Mouse (Mus musculus) ES-E14 (cell line): ENCODE results near the gene Safb2.

ENCODE experiments used
- CHD2 ChIP-seq: IDR thresholded peaks from 2 replicates; pipeline ENCODE4 v1.6.1; 2014; ENCODE audit warnings: mild to moderate bottlenecking, low read depth, low read length, inconsistent platforms
- HCFC1 ChIP-seq: IDR thresholded peaks from 2 replicates; pipeline ENCODE4 v1.6.1; 2012; ENCODE audit warnings: low read length, inconsistent platforms, borderline replicate concordance; ENCODE audit not compliant: insufficient read depth
- MAFK ChIP-seq: IDR thresholded peaks from 2 replicates; pipeline ENCODE4 v1.6.1; 2014; ENCODE audit warnings: mild to moderate bottlenecking, low read depth, low read length, inconsistent platforms; ENCODE audit not compliant: insufficient read depth
- ZC3H11A ChIP-seq: IDR thresholded peaks from 2 replicates; pipeline ENCODE4 v1.6.1; 2012; ENCODE audit warnings: low read depth, mild to moderate bottlenecking, inconsistent platforms, low read length, borderline replicate concordance

DNA sequence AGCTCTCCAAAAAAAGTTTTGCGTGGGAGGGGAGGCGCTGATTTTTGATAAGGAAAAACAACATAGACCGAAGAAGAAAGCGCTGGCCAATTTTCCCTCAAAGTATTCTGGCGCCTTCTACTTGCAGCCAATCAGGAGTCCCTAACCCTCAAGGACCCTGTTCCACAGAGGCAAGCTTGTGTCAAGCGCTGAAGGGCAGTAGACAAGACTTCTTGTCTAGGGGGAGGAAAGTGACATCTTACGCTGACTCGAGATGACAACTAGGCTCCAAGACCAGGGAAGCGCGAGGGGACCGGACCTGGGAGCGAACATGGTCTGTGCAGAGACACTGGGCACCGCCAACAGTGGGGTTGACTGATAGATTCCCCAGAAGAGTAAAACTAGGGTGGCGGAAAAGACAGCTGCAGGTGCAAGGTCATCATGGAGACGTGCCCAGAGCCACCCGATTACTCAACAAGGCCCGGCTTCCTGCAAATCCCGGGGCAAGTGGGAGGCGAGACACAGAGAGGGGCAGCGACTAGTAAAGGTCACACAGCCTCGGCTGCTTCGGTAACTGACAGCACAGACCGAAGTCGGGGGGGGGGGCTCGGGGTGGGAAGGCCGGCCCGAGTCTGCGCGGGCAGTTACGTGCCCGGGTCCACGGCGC is 651 bp downstream of the Safb2 start:
- TF ChIP-seq MAFK = no peak
- TF ChIP-seq HCFC1 = no peak
- TF ChIP-seq CHD2 = no peak
- no peak for TF ChIP-seq ZC3H11A
